Mouse (Mus musculus) limb, embryonic 14.5 days (tissue): Measurements from ENCODE around the gene Hdac5. TPM values are rescaled to one million over a fixed set of nuclear protein-coding genes. Genes with fewer than 3 reads are reported as not detected.

ENCODE experiments used
- ATAC-seq: fragments of 200-750 bp; cut with Nextera tagmentation; 2 replicates; pipeline ENCODE4 v1.8.0; 2017; ENCODE audit warnings: low read depth, moderate number of reproducible peaks, moderate TSS enrichment; ENCODE audit not compliant: low FRiP score
- DNase-seq: peaks from one replicate; pipeline ENCODE4 v3.0.0-alpha.2; 2015; ENCODE audit warnings: low spot score
- H3K27ac ChIP-seq: fragments of 300-500 bp; sonication (generic); replicated peaks from 2 replicates; pipeline ENCODE4 v1.5.1; 2014; ENCODE audit warnings: low read depth, mild to moderate bottlenecking, low read length, moderate library complexity, mixed read lengths
- H3K27me3 ChIP-seq: fragments of 300-500 bp; sonication (generic); 2 replicates; pipeline ENCODE4 v1.6.1; 2014; ENCODE audit warnings: low read length, mixed read lengths; ENCODE audit not compliant: control insufficient read depth, insufficient read depth
- H3K36me3 ChIP-seq: fragments of 300-500 bp; sonication (generic); 2 replicates; pipeline ENCODE4 v1.6.1; 2014; ENCODE audit warnings: mild to moderate bottlenecking, low read length, moderate library complexity, mixed read lengths; ENCODE audit not compliant: control insufficient read depth, insufficient read depth
- H3K4me1 ChIP-seq: fragments of 300-500 bp; sonication (generic); 2 replicates; pipeline ENCODE4 v1.6.1; 2014; ENCODE audit warnings: antibody characterized with exemption, low read length, mixed read lengths; ENCODE audit not compliant: control insufficient read depth, insufficient read depth
- H3K4me2 ChIP-seq: fragments of 300-500 bp; sonication (generic); replicated peaks from 2 replicates; pipeline ENCODE4 v1.6.1; 2014; ENCODE audit warnings: low read depth, mild to moderate bottlenecking, low read length, moderate library complexity; ENCODE audit not compliant: severe bottlenecking
- H3K4me3 ChIP-seq: fragments of 300-500 bp; sonication (generic); replicated peaks from 2 replicates; pipeline ENCODE4 v1.5.1; 2014; ENCODE audit warnings: low read length
- H3K9ac ChIP-seq: fragments of 300-500 bp; sonication (generic); 2 replicates; pipeline ENCODE4 v1.6.1; 2014; ENCODE audit warnings: mild to moderate bottlenecking, low read depth, low read length, moderate library complexity; ENCODE audit not compliant: severe bottlenecking
- H3K9me3 ChIP-seq: fragments of 300-500 bp; sonication (generic); 2 replicates; pipeline ENCODE4 v1.6.1; 2016; ENCODE audit warnings: low read length; ENCODE audit not compliant: control insufficient read depth
- POLR2A ChIP-seq: fragments of 200-500 bp; IDR thresholded peaks from 2 replicates; pipeline ENCODE4 v1.8.0; 2012; ENCODE audit warnings: inconsistent platforms, mild to moderate bottlenecking, moderate library complexity, borderline replicate concordance; ENCODE audit not compliant: insufficient read depth, insufficient read length; ENCODE audit errors: extremely low read depth
- WGBS: fragments of 180-500 bp; shearing (Covaris S2); extraction: QIAGEN DNeasy Blood & Tissue Kit; methylation state at CpG from one replicate; pipeline ENCODE4 v1.1.7; 2014; 5-methylcytosine and 5-hydroxymethylcytosine counted together
- polyA plus RNA-seq, 2 experiments: library from polyadenylated mRNA; depleted of rRNA in 1 of 2; stranded (reverse) in 1 of 2; unstranded in 1 of 2; fragments of >200 nt; fragmentation: Nextera tagmentation in 1 of 2; extraction: Ambion mirVana in 1 of 2; gene quantifications; 2 replicates each; pipeline versions ENCODE4 v1.2.1 to v1.2.3; 2012 to 2014

Gene Hdac5
- 86.2 and 149 TPM in 2 replicates for polyA plus RNA-seq (2012; rRNA removed)
- polyA plus RNA-seq (2014; fragmentation: Nextera tagmentation; extraction: Ambion mirVana): 46.7 and 57.4 TPM in 2 replicates

DNA sequence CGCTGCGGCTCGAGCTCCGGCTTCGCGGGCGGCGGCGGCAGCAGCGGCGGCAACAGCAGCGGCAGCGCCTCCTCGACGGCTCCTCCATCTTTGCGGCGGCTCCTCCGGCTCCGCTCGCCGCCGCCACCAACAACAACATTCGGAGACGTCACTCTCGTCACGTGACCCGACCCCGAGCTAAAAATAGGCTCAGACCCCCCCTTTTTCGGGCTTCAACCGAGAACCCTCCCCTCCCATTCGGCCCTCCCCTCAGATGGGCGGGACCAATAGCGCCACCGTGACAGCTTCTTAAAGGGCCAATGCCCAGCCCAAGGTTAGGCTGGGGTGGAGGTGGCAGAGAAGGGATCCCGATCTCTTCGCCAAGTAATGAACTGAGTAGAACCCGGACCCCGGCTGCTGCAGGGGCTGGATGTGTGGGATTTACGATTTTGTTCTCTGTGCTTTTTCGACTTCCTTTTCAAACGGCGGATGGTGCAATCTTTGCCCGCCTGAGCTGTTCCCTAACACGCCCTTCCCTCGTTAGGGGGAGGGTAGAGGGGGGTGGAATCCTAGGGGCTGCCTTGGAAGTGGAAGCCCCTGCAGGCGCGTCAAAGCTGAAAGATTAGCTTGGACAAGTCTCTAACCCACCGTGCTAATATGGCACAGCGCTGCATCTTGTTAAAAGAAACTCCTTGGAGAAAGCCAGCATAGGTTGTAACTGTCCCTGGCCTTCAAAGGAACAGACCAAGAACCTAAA lies at the start of gene Hdac5:
TSS of gene Hdac5 (minus strand) at position 161 of the 736 bp plus-strand sequence.
- H3K4me2 ChIP-seq: peak within 1 kb of the TSS; percentile 86
- H3K9me3 ChIP-seq: no peaks in the 10 kb centered on the region
- no peaks in the 10 kb centered on the region for H3K27me3 ChIP-seq
- ATAC-seq: peak; percentile 94
- peak within 1 kb of the TSS; percentile 97 for H3K4me3 ChIP-seq
- peak; percentile 99 for DNase-seq
- H3K36me3 ChIP-seq: no peaks in the 10 kb centered on the region
- H3K9ac ChIP-seq: peak within 1 kb of the TSS; percentile 84
- H3K27ac ChIP-seq: peak within 1 kb of the TSS; percentile 71
- peaks cover 25% of the 10 kb centered on the region for H3K4me1 ChIP-seq
- no peak; the same call in 1 of the 2 replicates for TF ChIP-seq POLR2A
- WGBS: under 1% methylated on average over 28 of the region's 49 CpGs

DNA sequence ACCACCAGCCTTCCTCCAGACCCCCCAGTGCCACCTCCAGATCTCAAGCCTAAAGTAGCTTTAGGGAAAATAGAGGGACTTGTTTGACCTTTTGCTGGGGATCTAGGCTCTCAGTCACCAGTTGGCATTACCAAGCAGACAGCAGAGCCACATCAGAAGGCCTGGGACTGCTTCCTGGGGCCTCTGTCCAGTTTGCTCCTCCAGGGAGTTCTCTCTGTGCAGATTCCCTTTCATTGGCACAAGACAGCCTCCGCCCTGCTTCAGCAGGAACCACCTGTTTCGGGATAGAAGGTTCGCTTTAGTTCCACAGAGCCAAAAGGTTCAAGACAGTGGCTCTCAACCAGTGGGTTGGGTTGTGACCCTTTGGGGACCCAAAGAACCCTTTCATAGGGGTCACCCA lies 49.6 kb upstream of the Hdac5 start:
- WGBS: 95% methylated on average over 3 of the region's 3 CpGs
- TF ChIP-seq POLR2A: no peak

DNA sequence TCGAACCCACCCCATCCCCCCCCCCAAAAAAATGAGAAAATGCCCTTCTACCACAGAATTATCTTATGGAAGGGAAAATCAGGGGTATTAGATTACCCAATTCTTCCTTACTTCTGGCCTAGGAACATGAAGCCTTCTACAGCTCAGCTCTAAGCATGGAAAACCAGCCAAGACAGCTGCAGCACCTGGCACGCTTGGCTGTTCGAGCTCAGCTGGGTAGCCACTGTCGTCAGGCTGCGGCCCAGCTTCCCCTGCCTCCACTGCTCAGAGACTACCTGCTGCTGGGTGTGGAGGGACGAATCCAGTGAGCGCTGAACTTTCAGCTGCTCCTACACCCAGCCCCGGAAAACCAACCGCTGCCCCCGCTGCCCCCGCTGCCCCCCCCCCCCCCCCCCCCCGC lies 47.8 kb upstream of the Hdac5 start:
- Histone ChIP-seq H3K36me3 (no peaks in the 10 kb centered on the region), H3K9me3 (no peaks in the 10 kb centered on the region), H3K4me1 (peaks cover 10% of the 10 kb centered on the region), H3K27ac (no peak overlapping the region), H3K4me3 (no peak overlapping the region), H3K4me2 (no peak overlapping the region), H3K27me3 (no peaks in the 10 kb centered on the region), H3K9ac (no peak overlapping the region)
- DNase-seq (no peak), ATAC-seq (no peak)
- TF ChIP-seq POLR2A: no peak
- 58% methylated on average over 10 of the region's 12 CpGs for WGBS

More for the DNA sequence above, 49.6 kb upstream of the Hdac5 start:
- Histone ChIP-seq H3K4me1 (peaks cover 10% of the 10 kb centered on the region), H3K4me2 (no peak overlapping the region), H3K9ac (no peak overlapping the region), H3K4me3 (no peak overlapping the region), H3K36me3 (no peaks in the 10 kb centered on the region), H3K27ac (no peak overlapping the region), H3K27me3 (no peaks in the 10 kb centered on the region), H3K9me3 (no peaks in the 10 kb centered on the region)
- DNase-seq (no peak), ATAC-seq (no peak)

DNA sequence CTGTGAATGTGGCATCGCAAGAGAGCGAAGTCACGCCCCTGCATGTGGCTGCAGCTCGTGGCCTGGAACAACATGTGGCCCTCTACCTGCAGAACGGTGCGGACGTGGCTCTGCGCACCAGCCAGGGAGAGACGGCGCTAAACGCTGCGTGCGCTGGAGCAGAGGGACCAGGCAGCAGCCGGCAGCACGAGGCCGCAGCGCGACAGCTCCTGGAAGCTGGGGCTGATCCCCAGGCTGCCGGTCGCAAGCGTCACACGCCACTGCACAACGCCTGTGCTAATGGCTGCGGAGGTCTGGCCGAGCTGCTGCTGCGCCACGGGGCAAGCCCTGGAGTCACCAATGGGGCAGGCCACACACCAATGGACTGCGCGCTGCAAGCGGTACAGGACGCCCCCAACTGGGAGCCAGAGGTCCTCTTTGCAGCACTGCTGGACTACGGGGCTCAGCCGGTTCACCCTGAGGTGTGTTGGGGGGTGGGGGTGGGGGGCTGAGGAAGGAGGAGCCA lies 46.5 kb upstream of the Hdac5 start:
- H3K27ac ChIP-seq: peak overlapping the region; percentile 58; the same call in 1 of the 2 replicates

DNA sequence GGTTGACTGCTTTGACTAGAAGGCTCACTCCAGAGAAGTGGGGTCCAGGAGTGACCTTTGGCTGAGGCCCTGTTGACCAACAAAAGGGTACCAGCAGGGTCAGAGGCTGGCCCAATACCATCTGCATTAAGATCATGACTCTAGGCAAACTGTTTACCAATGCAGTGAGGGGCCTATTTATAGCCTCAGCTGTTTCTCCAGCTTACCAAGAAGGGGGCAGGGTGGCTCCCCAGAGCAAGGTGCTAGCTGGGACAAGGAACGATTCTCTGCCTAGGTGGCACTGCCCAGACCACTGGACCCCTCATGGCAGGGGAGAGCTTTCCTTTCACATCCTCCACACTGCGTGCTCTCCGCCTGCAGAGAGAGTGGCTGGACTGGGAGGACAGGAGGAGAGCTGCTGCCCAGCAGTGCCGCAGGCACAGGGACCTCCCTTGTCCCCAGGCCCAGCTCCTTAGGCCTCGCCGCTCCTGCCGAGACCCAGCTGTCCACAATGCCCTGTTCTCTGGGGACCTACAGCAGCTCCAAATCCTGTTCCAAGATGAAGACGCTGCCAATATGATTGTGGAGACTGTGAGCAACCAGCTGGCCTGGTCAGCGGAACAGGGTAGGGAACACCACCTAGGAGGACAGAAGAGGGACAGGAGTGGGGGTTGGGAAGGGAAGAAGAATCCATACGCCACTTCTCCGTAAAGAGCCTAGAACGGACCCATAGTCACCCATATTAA lies 38.7 kb upstream of the Hdac5 start, which contains the start of gene Asb16:
TSS of gene Asb16 (plus strand) at position 224 of the 725 bp plus-strand sequence.
- H3K36me3 ChIP-seq: peaks cover 4% of the 10 kb centered on the region; the same call in 1 of the 2 replicates
- H3K27ac ChIP-seq: no peak within 1 kb of the TSS
- H3K9me3 ChIP-seq: no peaks in the 10 kb centered on the region
- H3K4me1 ChIP-seq: peaks cover 7% of the 10 kb centered on the region; the same call in 1 of the 2 replicates
- no peak within 1 kb of the TSS for H3K4me2 ChIP-seq
- 86% methylated on average over 12 of the region's 12 CpGs for WGBS
- H3K9ac ChIP-seq: peak within 1 kb of the TSS; percentile 25; the same call in 1 of the 2 replicates
- no peaks in the 10 kb centered on the region for H3K27me3 ChIP-seq
- H3K4me3 ChIP-seq: no peak within 1 kb of the TSS
- DNase-seq: no peak
- no peak for ATAC-seq
- no peak for TF ChIP-seq POLR2A

More for the DNA sequence above, 46.5 kb upstream of the Hdac5 start:
- Histone ChIP-seq H3K36me3 (no peaks in the 10 kb centered on the region), H3K27me3 (no peaks in the 10 kb centered on the region), H3K4me3 (peak overlapping the region; percentile 43), H3K4me2 (peak overlapping the region; percentile 90), H3K9me3 (no peaks in the 10 kb centered on the region), H3K4me1 (peaks cover 10% of the 10 kb centered on the region), H3K9ac (peak overlapping the region; percentile 62)
- 1% methylated on average over 30 of the region's 33 CpGs for WGBS
- ATAC-seq: peak; percentile 63
- no peak for TF ChIP-seq POLR2A
- DNase-seq: no peak
